In the genomic region with DNA sequence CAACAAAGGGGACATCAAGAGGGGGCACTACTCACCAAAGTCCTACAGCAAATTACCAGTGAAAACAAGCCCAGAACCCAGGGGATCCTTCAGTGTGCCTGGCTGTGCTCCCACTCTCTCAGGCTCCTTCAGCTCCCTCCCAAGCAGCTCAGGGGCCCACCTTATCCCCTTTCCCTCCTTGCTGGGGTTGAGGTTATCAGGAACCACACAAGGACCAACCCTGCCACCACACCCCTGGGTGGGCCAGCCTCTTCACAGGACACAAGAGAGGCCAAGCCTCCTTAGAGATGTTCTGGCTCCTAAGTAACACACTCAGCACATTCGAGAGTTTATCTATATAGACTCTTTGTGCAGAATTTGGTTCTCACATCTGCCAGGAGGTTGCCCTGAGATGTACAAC, we compare ENCODE assay signal across 8 mouse cellular contexts. TPM values are rescaled to one million over a fixed set of nuclear protein-coding genes. Genes with fewer than 3 reads are reported as not detected.
A peak's percentile ranks its signal among the peaks of the same experiment; 100 is the strongest.
DNase-seq lines count a peak whose midpoint lies in the region; ATAC-seq and TF ChIP-seq lines count a peak whose summit lies in the region.

No protein-coding gene starts in this region.

- H3K9me3 ChIP-seq in heart, embryonic 11.5 days (replicated peaks; ENCODE audit: control insufficient read depth, low read length): no peaks in the 10 kb centered on the region
- no peaks in the 10 kb centered on the region for H3K9me3 ChIP-seq in liver, embryonic 15.5 days (replicated peaks)
- H3K9me3 ChIP-seq in forebrain, embryonic 13.5 days (replicated peaks): no peaks in the 10 kb centered on the region

- no peak for DNase-seq in heart, adult 18-20 months
- no peak for DNase-seq in testis, postnatal 10 days (ENCODE audit: low spot score)
- DNase-seq in B cell, adult 2 months: no peak

- TF ChIP-seq POLR2A in testis, adult 2 months (IDR thresholded peaks at IDR 0.05; ENCODE audit: control insufficient read depth, low read depth, low read length): no peak

- TF ChIP-seq CTCF in testis, adult 2 months (IDR thresholded peaks at IDR 0.05; ENCODE audit: control insufficient read depth, insufficient read depth, insufficient replicate concordance, low read depth, low read length): no peak

- 73% methylated on average over 1 of the region's 1 CpGs for WGBS in heart, embryonic 11.5 days (ENCODE audit: insufficient replicate concordance)
- 3% methylated on average over 1 of the region's 1 CpGs for WGBS in liver, embryonic 15.5 days (ENCODE audit: insufficient replicate concordance)
- WGBS in forebrain, embryonic 13.5 days: 88% methylated on average over 1 of the region's 1 CpGs

- no peaks in the 10 kb centered on the region for H3K27me3 ChIP-seq in heart, embryonic 11.5 days (ENCODE audit: control insufficient read depth, insufficient read depth, low read length)
- no peaks in the 10 kb centered on the region for H3K27me3 ChIP-seq in testis, adult 2 months (ENCODE audit: control insufficient read depth, insufficient read depth, low read length)
- H3K27me3 ChIP-seq in liver, embryonic 15.5 days: no peaks in the 10 kb centered on the region
- no peaks in the 10 kb centered on the region for H3K27me3 ChIP-seq in forebrain, embryonic 13.5 days

- H3K36me3 ChIP-seq in heart, embryonic 11.5 days (ENCODE audit: control insufficient read depth, insufficient read depth, low read length): peaks cover 14% of the 10 kb centered on the region
- H3K36me3 ChIP-seq in testis, adult 2 months (ENCODE audit: control insufficient read depth, insufficient read depth, low read length): no peaks in the 10 kb centered on the region
- peaks cover 40% of the 10 kb centered on the region for H3K36me3 ChIP-seq in liver, embryonic 15.5 days (replicated peaks)
- H3K36me3 ChIP-seq in forebrain, embryonic 13.5 days (ENCODE audit: poor library complexity, severe bottlenecking): peaks cover 23% of the 10 kb centered on the region

- H3K4me1 ChIP-seq in heart, embryonic 11.5 days (ENCODE audit: control insufficient read depth, insufficient read depth, low read length): peaks cover 29% of the 10 kb centered on the region
- H3K4me1 ChIP-seq in testis, adult 2 months (ENCODE audit: control insufficient read depth, insufficient read depth, low read length): peaks cover 6% of the 10 kb centered on the region
- H3K4me1 ChIP-seq in liver, embryonic 15.5 days (replicated peaks): peaks cover 77% of the 10 kb centered on the region
- peaks cover 19% of the 10 kb centered on the region for H3K4me1 ChIP-seq in forebrain, embryonic 13.5 days

- H3K4me3 ChIP-seq in heart, embryonic 11.5 days (ENCODE audit: low read depth, low read length): peak overlapping the region; percentile 32
- no peak overlapping the region for H3K4me3 ChIP-seq in testis, adult 2 months (ENCODE audit: control insufficient read depth, low read depth, low read length)
- H3K4me3 ChIP-seq in liver, embryonic 15.5 days (replicated peaks): peak overlapping the region; percentile 79
- no peak overlapping the region for H3K4me3 ChIP-seq in forebrain, embryonic 13.5 days

- ATAC-seq in heart, embryonic 11.5 days (replicated peaks; ENCODE audit: insufficient number of reproducible peaks, low FRiP score, low TSS enrichment): peak; percentile 73
- ATAC-seq in liver, embryonic 15.5 days (ENCODE audit: insufficient read depth): peak; percentile 90
- ATAC-seq in forebrain, embryonic 13.5 days: no peak
- no peak for ATAC-seq in granulocyte monocyte progenitor cell, adult 5-6 weeks (replicated peaks; ENCODE audit: poor library complexity, severe bottlenecking)

- peak overlapping the region; percentile 86 for H3K27ac ChIP-seq in heart, embryonic 11.5 days (ENCODE audit: low read depth, low read length)
- H3K27ac ChIP-seq in testis, adult 2 months (ENCODE audit: control insufficient read depth, insufficient read depth, low read depth, low read length): peak overlapping the region; percentile 50; the same call in 1 of the 2 replicates
- peak overlapping the region; percentile 99 for H3K27ac ChIP-seq in liver, embryonic 15.5 days (replicated peaks)
- no peak overlapping the region for H3K27ac ChIP-seq in forebrain, embryonic 13.5 days

- H3K9ac ChIP-seq in heart, embryonic 11.5 days (ENCODE audit: low read depth, low read length): peak overlapping the region; percentile 59
- peak overlapping the region; percentile 91 for H3K9ac ChIP-seq in liver, embryonic 15.5 days
- no peak overlapping the region for H3K9ac ChIP-seq in forebrain, embryonic 13.5 days

- H3K4me2 ChIP-seq in heart, embryonic 11.5 days: peak overlapping the region; percentile 68
- peak overlapping the region; percentile 90 for H3K4me2 ChIP-seq in liver, embryonic 15.5 days
- H3K4me2 ChIP-seq in forebrain, embryonic 13.5 days: no peak overlapping the region

RNA-seq across cellular contexts. Expression of gene Alad, which starts 3.1 kb away (rescaled TPM):
- polyA plus RNA-seq in heart, embryonic 11.5 days (2014; fragmentation: Nextera tagmentation; extraction: Ambion mirVana): 117 and 140 TPM in 2 replicates
- total RNA-seq in heart, adult 18-20 months (2021): 10 to 100 TPM; 75.4 to 87.1 TPM
- polyA plus RNA-seq in testis, adult 2 months (2012; rRNA removed): 57.5 and 64.0 TPM in 2 replicates
- polyA plus RNA-seq in liver, embryonic 15.5 days (2015; fragmentation: Nextera tagmentation; extraction: Ambion mirVana): 582 and 589 TPM in 2 replicates
- 65.4 and 69.8 TPM in 2 replicates for polyA plus RNA-seq in forebrain, embryonic 13.5 days (2015; fragmentation: Nextera tagmentation; extraction: Ambion mirVana)
- 25.4 and 34.6 TPM in 2 replicates for total RNA-seq in granulocyte monocyte progenitor cell, adult 5-6 weeks (2014; fragmentation: Nextera tagmentation)
- total RNA-seq in granulocyte monocyte progenitor cell, adult 5-6 weeks (2017): 14.8 and 16.3 TPM in 2 replicates

RNA-seq across cellular contexts. Expression of gene Pole3, which starts 8.3 kb away (rescaled TPM):
- 59.4 and 64.1 TPM in 2 replicates for polyA plus RNA-seq in heart, embryonic 11.5 days (2014; fragmentation: Nextera tagmentation; extraction: Ambion mirVana)
- total RNA-seq in heart, adult 18-20 months (2021): 10 to 100 TPM; 17.7 to 19.5 TPM
- polyA plus RNA-seq in testis, adult 2 months (2012; rRNA removed): 44.8 and 47.1 TPM in 2 replicates
- 51.3 and 52.9 TPM in 2 replicates for polyA plus RNA-seq in liver, embryonic 15.5 days (2015; fragmentation: Nextera tagmentation; extraction: Ambion mirVana)
- polyA plus RNA-seq in forebrain, embryonic 13.5 days (2015; fragmentation: Nextera tagmentation; extraction: Ambion mirVana): 112 and 113 TPM in 2 replicates
- total RNA-seq in granulocyte monocyte progenitor cell, adult 5-6 weeks (2014; fragmentation: Nextera tagmentation): 63.7 and 69.6 TPM in 2 replicates
- 72.0 and 76.7 TPM in 2 replicates for total RNA-seq in granulocyte monocyte progenitor cell, adult 5-6 weeks (2017)

RNA-seq across cellular contexts. Expression of gene 4933430I17Rik, which starts 8.6 kb away (rescaled TPM):
- 0.34 and 0.87 TPM in 2 replicates for polyA plus RNA-seq in heart, embryonic 11.5 days (2014; fragmentation: Nextera tagmentation; extraction: Ambion mirVana)
- total RNA-seq in heart, adult 18-20 months (2021): not detected
- polyA plus RNA-seq in testis, adult 2 months (2012; rRNA removed): 9.8 and 10.4 TPM in 2 replicates
- 0.06 and 0.15 TPM in 2 replicates for polyA plus RNA-seq in liver, embryonic 15.5 days (2015; fragmentation: Nextera tagmentation; extraction: Ambion mirVana)
- polyA plus RNA-seq in forebrain, embryonic 13.5 days (2015; fragmentation: Nextera tagmentation; extraction: Ambion mirVana): 0.80 and 1.1 TPM in 2 replicates
- not detected in 2 replicates for total RNA-seq in granulocyte monocyte progenitor cell, adult 5-6 weeks (2014; fragmentation: Nextera tagmentation)
- 0.72 TPM in 1 of 2 replicates, not detected in the other for total RNA-seq in granulocyte monocyte progenitor cell, adult 5-6 weeks (2017)

RNA-seq across cellular contexts. Expression of gene Hdhd3, which starts 13.3 kb away (rescaled TPM):
- 6.7 and 11.4 TPM in 2 replicates for polyA plus RNA-seq in heart, embryonic 11.5 days (2014; fragmentation: Nextera tagmentation; extraction: Ambion mirVana)
- 1 to 10 TPM; 3.4 to 4.0 TPM for total RNA-seq in heart, adult 18-20 months (2021)
- 5.9 and 7.0 TPM in 2 replicates for polyA plus RNA-seq in testis, adult 2 months (2012; rRNA removed)
- polyA plus RNA-seq in liver, embryonic 15.5 days (2015; fragmentation: Nextera tagmentation; extraction: Ambion mirVana): 7.8 and 9.6 TPM in 2 replicates
- polyA plus RNA-seq in forebrain, embryonic 13.5 days (2015; fragmentation: Nextera tagmentation; extraction: Ambion mirVana): 10.5 and 11.2 TPM in 2 replicates
- 0.23 and 4.2 TPM in 2 replicates for total RNA-seq in granulocyte monocyte progenitor cell, adult 5-6 weeks (2014; fragmentation: Nextera tagmentation)
- total RNA-seq in granulocyte monocyte progenitor cell, adult 5-6 weeks (2017): 0.43 TPM in 1 of 2 replicates, not detected in the other

RNA-seq across cellular contexts. Expression of gene Bspry, which starts 36.7 kb away (rescaled TPM):
- polyA plus RNA-seq in heart, embryonic 11.5 days (2014; fragmentation: Nextera tagmentation; extraction: Ambion mirVana): 0.52 and 0.83 TPM in 2 replicates
- total RNA-seq in heart, adult 18-20 months (2021): under 1 TPM in 1 of 2 experiments, not detected in 1; 0.23 TPM
- 443 and 501 TPM in 2 replicates for polyA plus RNA-seq in testis, adult 2 months (2012; rRNA removed)
- 0.22 and 0.32 TPM in 2 replicates for polyA plus RNA-seq in liver, embryonic 15.5 days (2015; fragmentation: Nextera tagmentation; extraction: Ambion mirVana)
- 0.49 and 0.56 TPM in 2 replicates for polyA plus RNA-seq in forebrain, embryonic 13.5 days (2015; fragmentation: Nextera tagmentation; extraction: Ambion mirVana)
- not detected in 2 replicates for total RNA-seq in granulocyte monocyte progenitor cell, adult 5-6 weeks (2014; fragmentation: Nextera tagmentation)
- 0.43 TPM in 1 of 2 replicates, not detected in the other for total RNA-seq in granulocyte monocyte progenitor cell, adult 5-6 weeks (2017)

Comparison
In these comparisons a context has a peak if more than half of its experiments do, and no peak if none do; other contexts are left out.
1. ATAC-seq: peak in heart, embryonic 11.5 days (single experiment) and liver, embryonic 15.5 days (single experiment); none in forebrain, embryonic 13.5 days (single experiment) and granulocyte monocyte progenitor cell, adult 5-6 weeks (single experiment).
2. H3K4me3 ChIP-seq: peak in heart, embryonic 11.5 days (single experiment) and liver, embryonic 15.5 days (single experiment); none in testis, adult 2 months (single experiment) and forebrain, embryonic 13.5 days (single experiment).